Mouse (Mus musculus): Measurements from ENCODE around the gene Olfr1145.

- TF ChIP-seq CTCF (IDR thresholded peaks at IDR 0.05; ENCODE audit: low read depth) (no peak), EP300 (optimal IDR thresholded peaks at IDR 0.05) (no peak)
These were observed 20.6 kb downstream of the Olfr1145 start, which contains the start of gene Olfr1148 for GRCm38 (mm10) chr2:87830233-87830632.
